Mouse (Mus musculus): ENCODE measurements around the gene Gfra1. TPM values are rescaled to one million over a fixed set of nuclear protein-coding genes. Genes with fewer than 3 reads are reported as not detected.

Gene Gfra1
- polyA plus RNA-seq, 1 experiment from 2014 or later = 6.9 TPM

- WGBS = 76% methylated on average over 5 of the region's 5 CpGs
- Histone ChIP-seq H3K4me3 (ENCODE audit: low read length) (no peak overlapping the region), H3K4me2 (ENCODE audit: low read depth, low read length) (no peak overlapping the region), H3K36me3 (ENCODE audit: control insufficient read depth, insufficient read depth, low read length) (no peaks in the 10 kb centered on the region), H3K4me1 (replicated peaks; ENCODE audit: control insufficient read depth, insufficient read depth, low read length) (peaks cover 3% of the 10 kb centered on the region; the same call in 1 of the 2 replicates), H3K27me3 (ENCODE audit: control insufficient read depth, insufficient read depth, low read depth, low read length) (no peaks in the 10 kb centered on the region), H3K9ac (ENCODE audit: low read length) (no peak overlapping the region), H3K9me3 (ENCODE audit: control insufficient read depth, low read length) (no peaks in the 10 kb centered on the region), H3K27ac (ENCODE audit: low read length) (no peak overlapping the region)
- no peak for ATAC-seq (ENCODE audit: low read depth)
Observed at GRCm38 (mm10) chr19:58432840-58433239, 22.9 kb downstream of the Gfra1 start.

DNA sequence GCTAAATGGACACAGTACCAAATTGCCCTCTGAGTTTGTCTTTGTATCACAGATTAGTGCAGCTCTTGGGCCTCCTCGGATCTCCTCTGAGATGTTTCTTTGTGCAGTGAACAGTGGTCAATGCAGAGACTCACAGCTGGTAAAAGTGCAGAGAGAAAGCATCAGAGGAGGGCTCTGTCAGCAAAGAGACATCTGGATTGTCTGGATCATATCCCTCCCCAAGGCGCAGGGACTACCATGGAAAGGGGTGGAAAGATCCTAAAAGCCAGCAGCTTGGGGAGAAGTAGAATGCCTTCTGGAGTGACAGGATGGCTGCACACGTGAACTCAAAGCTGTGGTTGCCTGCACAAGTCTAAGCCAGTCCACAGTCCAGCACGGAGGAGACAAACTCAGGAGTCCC lies 27.2 kb downstream of the Gfra1 start:
- no peak for ATAC-seq (ENCODE audit: low read depth)
- H3K9me3 ChIP-seq (ENCODE audit: control insufficient read depth, low read length) = no peaks in the 10 kb centered on the region
- H3K9ac ChIP-seq (ENCODE audit: low read length) = no peak overlapping the region
- H3K4me1 ChIP-seq (replicated peaks; ENCODE audit: control insufficient read depth, insufficient read depth, low read length) = no peaks in the 10 kb centered on the region
- 84% methylated on average over 4 of the region's 4 CpGs for WGBS
- no peak overlapping the region for H3K4me3 ChIP-seq (ENCODE audit: low read length)
- no peak overlapping the region for H3K27ac ChIP-seq (ENCODE audit: low read length)
- H3K36me3 ChIP-seq (ENCODE audit: control insufficient read depth, insufficient read depth, low read length) = no peaks in the 10 kb centered on the region
- H3K4me2 ChIP-seq (ENCODE audit: low read depth, low read length) = no peak overlapping the region
- no peaks in the 10 kb centered on the region for H3K27me3 ChIP-seq (ENCODE audit: control insufficient read depth, insufficient read depth, low read depth, low read length)

GRCm38 (mm10) chr19:58427348-58427747 lies 28.4 kb downstream of the Gfra1 start:
- ATAC-seq (ENCODE audit: low read depth) = no peak
- Histone ChIP-seq H3K36me3 (ENCODE audit: control insufficient read depth, insufficient read depth, low read length) (no peaks in the 10 kb centered on the region), H3K4me1 (replicated peaks; ENCODE audit: control insufficient read depth, insufficient read depth, low read length) (no peaks in the 10 kb centered on the region), H3K9ac (ENCODE audit: low read length) (no peak overlapping the region), H3K27me3 (ENCODE audit: control insufficient read depth, insufficient read depth, low read depth, low read length) (no peaks in the 10 kb centered on the region), H3K9me3 (ENCODE audit: control insufficient read depth, low read length) (no peaks in the 10 kb centered on the region), H3K4me3 (ENCODE audit: low read length) (no peak overlapping the region), H3K27ac (ENCODE audit: low read length) (no peak overlapping the region), H3K4me2 (ENCODE audit: low read depth, low read length) (no peak overlapping the region)
- 90% methylated on average over 2 of the region's 2 CpGs for WGBS

DNA sequence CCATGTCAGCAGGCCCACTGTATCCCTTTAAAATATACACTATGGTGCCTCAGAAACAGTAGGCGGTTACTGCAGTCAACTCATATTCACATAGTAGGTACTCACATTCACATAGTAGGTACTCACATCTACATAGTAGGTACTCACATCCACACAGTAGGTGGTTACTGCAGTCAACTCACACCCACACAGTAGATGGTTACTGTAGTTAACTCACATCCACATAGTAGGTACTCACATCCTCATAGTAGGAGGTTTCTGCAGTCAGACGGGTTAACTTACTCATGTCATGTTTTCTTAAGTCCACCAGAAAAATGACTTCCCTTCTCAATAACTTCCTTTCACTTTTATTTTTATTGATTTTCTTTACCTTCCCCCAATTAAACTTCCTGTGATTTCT lies 30.8 kb downstream of the Gfra1 start:
- no peaks in the 10 kb centered on the region for H3K36me3 ChIP-seq (ENCODE audit: control insufficient read depth, insufficient read depth, low read length)
- 80% methylated on average over 2 of the region's 2 CpGs for WGBS

DNA sequence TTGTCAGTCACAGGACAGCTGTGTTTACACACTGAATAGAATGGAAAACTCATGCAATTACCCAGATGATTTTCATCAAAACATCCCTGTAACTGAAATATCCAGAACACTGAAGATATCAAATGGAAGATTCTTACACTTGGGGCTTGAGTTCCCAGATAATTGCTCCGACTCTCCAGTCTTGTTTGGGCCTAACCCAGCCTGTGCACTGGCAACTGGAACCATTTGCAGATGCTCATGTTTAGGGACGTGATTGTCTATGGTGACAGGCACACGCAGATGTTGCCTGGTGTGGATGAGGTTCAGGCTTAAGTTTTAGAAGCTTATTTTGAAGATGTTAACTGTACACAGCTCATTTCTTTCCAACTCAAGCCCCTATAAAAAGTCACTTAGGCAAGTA lies 31.5 kb downstream of the Gfra1 start:
- no peak for ATAC-seq (ENCODE audit: low read depth)
- H3K4me3 ChIP-seq (ENCODE audit: low read length) = no peak overlapping the region
- peaks cover 4% of the 10 kb centered on the region; the same call in 1 of the 2 replicates for H3K4me1 ChIP-seq (replicated peaks; ENCODE audit: control insufficient read depth, insufficient read depth, low read length)
- no peak overlapping the region for H3K9ac ChIP-seq (ENCODE audit: low read length)
- no peaks in the 10 kb centered on the region for H3K9me3 ChIP-seq (ENCODE audit: control insufficient read depth, low read length)
- H3K27ac ChIP-seq (ENCODE audit: low read length) = no peak overlapping the region
- H3K4me2 ChIP-seq (ENCODE audit: low read depth, low read length) = no peak overlapping the region
- no peaks in the 10 kb centered on the region for H3K36me3 ChIP-seq (ENCODE audit: control insufficient read depth, insufficient read depth, low read length)
- no peaks in the 10 kb centered on the region for H3K27me3 ChIP-seq (ENCODE audit: control insufficient read depth, insufficient read depth, low read depth, low read length)
- WGBS = 52% methylated on average over 3 of the region's 3 CpGs

More for the DNA sequence above, 30.8 kb downstream of the Gfra1 start:
- Histone ChIP-seq H3K9ac (ENCODE audit: low read length) (no peak overlapping the region), H3K4me2 (ENCODE audit: low read depth, low read length) (no peak overlapping the region), H3K9me3 (ENCODE audit: control insufficient read depth, low read length) (no peaks in the 10 kb centered on the region), H3K4me1 (replicated peaks; ENCODE audit: control insufficient read depth, insufficient read depth, low read length) (no peaks in the 10 kb centered on the region), H3K4me3 (ENCODE audit: low read length) (no peak overlapping the region), H3K27ac (ENCODE audit: low read length) (no peak overlapping the region), H3K27me3 (ENCODE audit: control insufficient read depth, insufficient read depth, low read depth, low read length) (no peaks in the 10 kb centered on the region)
- ATAC-seq (ENCODE audit: low read depth) = no peak

DNA sequence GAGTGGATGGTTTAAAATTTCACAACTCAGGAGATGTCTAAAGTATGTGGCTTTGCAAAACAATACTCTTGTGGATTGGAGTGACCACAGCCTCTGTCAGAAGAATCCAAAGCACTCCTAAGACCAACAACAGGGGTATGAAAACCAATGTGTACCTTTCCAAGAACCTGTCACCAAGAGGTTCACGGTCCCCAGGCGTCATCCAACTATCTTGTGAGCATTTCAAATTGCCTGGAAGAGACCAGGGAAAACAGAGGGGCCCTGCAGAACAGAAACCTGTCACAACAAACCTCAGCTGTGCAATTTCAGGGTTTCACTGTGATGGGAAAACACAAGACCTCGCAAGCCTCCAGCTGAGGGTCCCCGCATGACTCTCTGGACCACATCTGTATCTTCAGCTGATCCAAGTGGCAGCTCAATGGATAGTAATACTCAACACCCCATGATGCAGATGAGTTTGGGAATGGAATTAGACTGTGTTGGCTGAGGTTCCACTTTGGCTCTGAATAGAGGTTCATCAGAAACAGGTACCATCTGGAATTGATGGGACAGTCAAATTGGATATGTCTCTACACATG lies 32.7 kb downstream of the Gfra1 start:
- Histone ChIP-seq H3K27me3 (ENCODE audit: control insufficient read depth, insufficient read depth, low read depth, low read length) (no peaks in the 10 kb centered on the region), H3K4me1 (replicated peaks; ENCODE audit: control insufficient read depth, insufficient read depth, low read length) (peaks cover 5% of the 10 kb centered on the region; the same call in 1 of the 2 replicates), H3K36me3 (ENCODE audit: control insufficient read depth, insufficient read depth, low read length) (no peaks in the 10 kb centered on the region), H3K9ac (ENCODE audit: low read length) (no peak overlapping the region), H3K4me2 (ENCODE audit: low read depth, low read length) (no peak overlapping the region), H3K27ac (ENCODE audit: low read length) (no peak overlapping the region), H3K4me3 (ENCODE audit: low read length) (no peak overlapping the region), H3K9me3 (ENCODE audit: control insufficient read depth, low read length) (no peaks in the 10 kb centered on the region)
- no peak for ATAC-seq (ENCODE audit: low read depth)
- 81% methylated on average over 4 of the region's 4 CpGs for WGBS

- WGBS = 18% methylated on average over 3 of the region's 3 CpGs
- peaks cover 5% of the 10 kb centered on the region; the same call in 1 of the 2 replicates for H3K4me1 ChIP-seq (replicated peaks; ENCODE audit: control insufficient read depth, insufficient read depth, low read length)
- H3K27ac ChIP-seq (ENCODE audit: low read length) = no peak overlapping the region
- H3K4me3 ChIP-seq (ENCODE audit: low read length) = no peak overlapping the region
- no peaks in the 10 kb centered on the region for H3K27me3 ChIP-seq (ENCODE audit: control insufficient read depth, insufficient read depth, low read depth, low read length)
- H3K36me3 ChIP-seq (ENCODE audit: control insufficient read depth, insufficient read depth, low read length) = no peaks in the 10 kb centered on the region
- ATAC-seq (ENCODE audit: low read depth) = peak; percentile 49; the same call in 1 of the 2 replicates
- no peak overlapping the region for H3K9ac ChIP-seq (ENCODE audit: low read length)
- no peak overlapping the region for H3K4me2 ChIP-seq (ENCODE audit: low read depth, low read length)
- H3K9me3 ChIP-seq (ENCODE audit: control insufficient read depth, low read length) = no peaks in the 10 kb centered on the region
Observed at GRCm38 (mm10) chr19:58419685-58420084, 36.0 kb downstream of the Gfra1 start.

DNA sequence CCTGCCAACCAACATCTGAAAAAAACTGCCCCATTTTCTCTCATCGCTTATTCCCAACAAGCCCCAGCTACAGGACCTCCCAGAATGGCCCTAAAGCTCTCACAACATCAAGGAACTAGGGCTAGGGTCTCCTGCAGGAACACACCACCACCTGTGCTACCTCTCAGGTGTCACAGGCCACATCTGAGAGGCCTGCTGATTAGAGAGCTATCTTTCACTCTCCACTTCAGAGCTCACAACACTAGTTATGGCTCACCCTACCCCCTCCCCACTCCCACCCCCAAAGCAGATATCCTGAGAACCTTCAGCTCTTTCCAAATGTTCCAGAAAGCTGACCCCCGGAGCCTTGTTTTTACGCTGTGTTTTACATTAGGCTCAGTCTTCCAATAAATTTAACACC lies 36.4 kb downstream of the Gfra1 start:
- Histone ChIP-seq H3K4me3 (ENCODE audit: low read length) (no peak overlapping the region), H3K4me1 (replicated peaks; ENCODE audit: control insufficient read depth, insufficient read depth, low read length) (peaks cover 5% of the 10 kb centered on the region; the same call in 1 of the 2 replicates), H3K36me3 (ENCODE audit: control insufficient read depth, insufficient read depth, low read length) (no peaks in the 10 kb centered on the region), H3K27me3 (ENCODE audit: control insufficient read depth, insufficient read depth, low read depth, low read length) (no peaks in the 10 kb centered on the region), H3K27ac (ENCODE audit: low read length) (no peak overlapping the region), H3K9me3 (ENCODE audit: control insufficient read depth, low read length) (no peaks in the 10 kb centered on the region), H3K9ac (ENCODE audit: low read length) (no peak overlapping the region), H3K4me2 (ENCODE audit: low read depth, low read length) (no peak overlapping the region)
- WGBS = 37% methylated on average over 3 of the region's 3 CpGs
- no peak for ATAC-seq (ENCODE audit: low read depth)

- H3K27ac ChIP-seq (ENCODE audit: low read length) = no peak overlapping the region
- H3K4me2 ChIP-seq (ENCODE audit: low read depth, low read length) = no peak overlapping the region
- H3K9ac ChIP-seq (ENCODE audit: low read length) = no peak overlapping the region
- H3K4me3 ChIP-seq (ENCODE audit: low read length) = no peak overlapping the region
- ATAC-seq (ENCODE audit: low read depth) = no peak
- H3K27me3 ChIP-seq (ENCODE audit: control insufficient read depth, insufficient read depth, low read depth, low read length) = no peaks in the 10 kb centered on the region
- H3K9me3 ChIP-seq (ENCODE audit: control insufficient read depth, low read length) = no peaks in the 10 kb centered on the region
- H3K4me1 ChIP-seq (replicated peaks; ENCODE audit: control insufficient read depth, insufficient read depth, low read length) = peaks cover 13% of the 10 kb centered on the region
- 73% methylated on average over 4 of the region's 4 CpGs for WGBS
- no peaks in the 10 kb centered on the region for H3K36me3 ChIP-seq (ENCODE audit: control insufficient read depth, insufficient read depth, low read length)
Observed at GRCm38 (mm10) chr19:58415173-58415572, 40.5 kb downstream of the Gfra1 start.

DNA sequence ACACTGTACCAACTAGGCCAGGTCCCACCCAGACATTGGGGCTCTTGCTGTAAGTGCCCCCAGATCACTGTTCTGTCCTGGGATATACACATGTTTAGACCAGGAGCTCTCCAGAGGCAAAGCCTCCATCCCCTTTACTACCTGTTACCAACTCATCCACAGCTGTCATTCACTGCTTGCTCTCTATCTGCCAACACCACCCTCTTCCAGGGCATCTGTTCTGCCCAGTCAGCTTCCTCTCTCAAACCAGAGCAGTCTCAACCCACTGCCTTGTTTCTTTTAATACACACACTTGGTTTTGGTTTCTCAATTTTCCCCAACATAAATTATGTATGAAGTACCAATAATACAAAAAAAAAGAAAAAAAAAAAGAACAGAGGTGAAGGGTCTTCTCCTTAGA lies 41.0 kb downstream of the Gfra1 start:
- no peak for ATAC-seq (ENCODE audit: low read depth)
- Histone ChIP-seq H3K4me1 (replicated peaks; ENCODE audit: control insufficient read depth, insufficient read depth, low read length) (peaks cover 13% of the 10 kb centered on the region), H3K4me3 (ENCODE audit: low read length) (no peak overlapping the region), H3K36me3 (ENCODE audit: control insufficient read depth, insufficient read depth, low read length) (no peaks in the 10 kb centered on the region), H3K9me3 (ENCODE audit: control insufficient read depth, low read length) (peaks cover 3% of the 10 kb centered on the region; the same call in 1 of the 2 replicates), H3K27ac (ENCODE audit: low read length) (no peak overlapping the region), H3K4me2 (ENCODE audit: low read depth, low read length) (no peak overlapping the region), H3K27me3 (ENCODE audit: control insufficient read depth, insufficient read depth, low read depth, low read length) (no peaks in the 10 kb centered on the region), H3K9ac (ENCODE audit: low read length) (no peak overlapping the region)
